Comparison of ENCODE assay signal across 21 mouse cellular contexts in the genomic region with DNA sequence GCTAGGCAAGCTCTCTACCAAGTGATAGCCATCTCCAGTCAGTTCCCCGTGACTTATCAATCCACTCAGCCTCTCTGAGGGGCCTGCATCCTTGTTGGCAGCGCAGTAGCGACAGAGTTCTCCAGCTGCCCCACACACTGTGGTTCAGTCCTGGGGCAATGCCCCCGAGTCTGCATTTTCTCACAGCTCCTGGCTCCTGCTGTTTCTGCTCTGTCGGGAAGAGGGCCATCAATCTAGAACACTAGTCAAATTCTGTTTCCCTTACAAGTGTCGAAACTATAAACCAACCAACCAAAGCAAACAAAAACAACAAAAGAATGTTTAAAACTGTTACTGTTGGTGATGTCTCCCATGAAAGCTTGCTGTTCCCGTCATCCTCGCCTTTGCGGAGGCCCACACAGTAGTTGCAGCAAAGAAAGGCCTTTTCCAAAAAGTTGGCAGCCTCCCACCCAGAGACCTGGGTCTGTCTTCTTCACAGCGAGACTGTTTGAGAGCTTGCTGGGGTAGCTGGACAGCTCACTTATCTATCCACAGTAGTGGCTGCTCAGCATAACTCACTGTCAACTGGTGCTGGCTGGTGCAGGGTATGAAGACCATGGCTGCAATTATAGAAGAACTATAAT.
DNase-seq lines count a peak whose midpoint lies in the region; ATAC-seq and TF ChIP-seq lines count a peak whose summit lies in the region.
"Had no signal": no experiment of that assay in that cellular context is flagged by ENCODE, and none has a peak within 500 bp of the region (broad histone marks: within the 10 kb centered on the region; RNA-seq: fewer than 3 reads in every experiment).

No protein-coding gene starts in this region.

- no peaks in the 10 kb centered on the region for H3K9me3 ChIP-seq in heart, embryonic 11.5 days (replicated peaks; ENCODE audit: control insufficient read depth, low read length)
- no peaks in the 10 kb centered on the region for H3K9me3 ChIP-seq in intestine, embryonic 15.5 days
- no peaks in the 10 kb centered on the region for H3K9me3 ChIP-seq in intestine, postnatal 0 days (ENCODE audit: control insufficient read depth)
- H3K9me3 ChIP-seq: embryonic facial prominence, embryonic 12.5 days; hindbrain, embryonic 15.5 days; limb, embryonic 15.5 days; neural tube, embryonic 12.5 days; stomach, embryonic 15.5 days had no signal

- H3K4me1 ChIP-seq in heart, embryonic 11.5 days (ENCODE audit: control insufficient read depth, insufficient read depth, low read length) = peaks cover 12% of the 10 kb centered on the region; the same call in 1 of the 2 replicates
- H3K4me1 ChIP-seq in heart, adult 2 months (ENCODE audit: control insufficient read depth, insufficient read depth, low read length) = no peaks in the 10 kb centered on the region
- 0 out of 2 replicates have a peak, but pooled peaks cover 11% of the 10 kb centered on the region for H3K4me1 ChIP-seq in intestine, embryonic 15.5 days (replicated peaks)
- H3K4me1 ChIP-seq in intestine, postnatal 0 days (replicated peaks; ENCODE audit: control insufficient read depth, insufficient read depth, low read length) = 0 out of 2 replicates have a peak, but pooled peaks cover 3% of the 10 kb centered on the region
- H3K4me1 ChIP-seq: embryonic facial prominence, embryonic 12.5 days; hindbrain, embryonic 15.5 days; neural tube, embryonic 12.5 days had no signal

- no peak for TF ChIP-seq POLR2A in heart, adult 2 months (IDR thresholded peaks at IDR 0.05; ENCODE audit: insufficient read depth, low read depth, low read length)

- H3K27ac ChIP-seq in heart, embryonic 11.5 days (ENCODE audit: low read depth, low read length) = no peak overlapping the region
- H3K27ac ChIP-seq in heart, adult 2 months = no peak overlapping the region
- H3K27ac ChIP-seq in intestine, embryonic 15.5 days = 0 out of 2 replicates have a peak overlapping the region, but pooled peaks have one; percentile 28
- H3K27ac ChIP-seq in intestine, postnatal 0 days (ENCODE audit: low read depth, low read length) = no peak overlapping the region
- H3K27ac ChIP-seq: embryonic facial prominence, embryonic 12.5 days; gastrocnemius, adult 2 months; hindbrain, embryonic 15.5 days; limb, embryonic 15.5 days; neural tube, embryonic 12.5 days; stomach, embryonic 15.5 days had no signal

- CTCF ChIA-PET in Patski (lab: Charles Lee) = no interaction called here

- H3K27me3 ChIP-seq in heart, embryonic 11.5 days (ENCODE audit: control insufficient read depth, insufficient read depth, low read length) = peaks cover 10% of the 10 kb centered on the region; the same call in 1 of the 2 replicates
- no peaks in the 10 kb centered on the region for H3K27me3 ChIP-seq in heart, adult 2 months (ENCODE audit: control insufficient read depth, insufficient read depth, low read length)
- no peaks in the 10 kb centered on the region for H3K27me3 ChIP-seq in intestine, embryonic 15.5 days (replicated peaks)
- no peaks in the 10 kb centered on the region for H3K27me3 ChIP-seq in intestine, postnatal 0 days (replicated peaks; ENCODE audit: control insufficient read depth, insufficient read depth, low read length)
- H3K27me3 ChIP-seq in Patski = no peaks in the 10 kb centered on the region
- H3K27me3 ChIP-seq: CH12.LX; embryonic facial prominence, embryonic 12.5 days; hindbrain, embryonic 15.5 days; neural tube, embryonic 12.5 days; stomach, embryonic 15.5 days had no signal

- in situ Hi-C loops in Patski (cut with MboI; ENCODE audit: low pct_unique_long_range_greater_than_20kb) = no loop called here

- H3K79me2 ChIP-seq in heart, adult 2 months (replicated peaks; ENCODE audit: control insufficient read depth, insufficient read depth, low read length) = no peaks in the 10 kb centered on the region

- POLR2A ChIA-PET in Patski (lab: Charles Lee) = no interaction called here

- intact Hi-C loops in heart, adult 2 months (cut with DNase I) = no loop called here

- no peaks in the 10 kb centered on the region for H3K36me3 ChIP-seq in heart, embryonic 11.5 days (ENCODE audit: control insufficient read depth, insufficient read depth, low read length)
- H3K36me3 ChIP-seq in heart, adult 2 months (ENCODE audit: control insufficient read depth, insufficient read depth, low read length) = no peaks in the 10 kb centered on the region
- no peaks in the 10 kb centered on the region for H3K36me3 ChIP-seq in intestine, embryonic 15.5 days
- H3K36me3 ChIP-seq in intestine, postnatal 0 days (ENCODE audit: control insufficient read depth, insufficient read depth) = no peaks in the 10 kb centered on the region
- H3K36me3 ChIP-seq: embryonic facial prominence, embryonic 12.5 days; hindbrain, embryonic 15.5 days; limb, embryonic 15.5 days; neural tube, embryonic 12.5 days; stomach, embryonic 15.5 days had no signal

- H3K4me3 ChIP-seq in heart, embryonic 11.5 days (ENCODE audit: low read depth, low read length) = no peak overlapping the region
- no peak overlapping the region for H3K4me3 ChIP-seq in heart, adult 2 months
- no peak overlapping the region for H3K4me3 ChIP-seq in intestine, embryonic 15.5 days (replicated peaks)
- no peak overlapping the region for H3K4me3 ChIP-seq in intestine, postnatal 0 days (ENCODE audit: low read depth, low read length)
- H3K4me3 ChIP-seq: embryonic facial prominence, embryonic 12.5 days; gastrocnemius, adult 2 months; hindbrain, embryonic 15.5 days; limb, embryonic 15.5 days; neural tube, embryonic 12.5 days; stomach, embryonic 15.5 days had no signal

- TF ChIP-seq CTCF in heart, adult 2 months (IDR thresholded peaks at IDR 0.05) = no peak
- TF ChIP-seq CTCF in intestine, postnatal 0 days (IDR thresholded peaks at IDR 0.05; ENCODE audit: low read depth) = no peak
- no peak for TF ChIP-seq CTCF in Patski (IDR thresholded peaks at IDR 0.05)

- 0 out of 2 replicates have a peak, but pooled peaks have one; percentile 46 for ATAC-seq in heart, embryonic 11.5 days (replicated peaks; ENCODE audit: insufficient number of reproducible peaks, low FRiP score, low TSS enrichment)
- no peak for ATAC-seq in intestine, embryonic 15.5 days
- no peak for ATAC-seq in intestine, postnatal 0 days
- ATAC-seq in Patski = peak; percentile 22
- ATAC-seq: forebrain, postnatal 0 days had no signal

- H3K9ac ChIP-seq in heart, embryonic 11.5 days (ENCODE audit: low read depth, low read length) = no peak overlapping the region
- no peak overlapping the region for H3K9ac ChIP-seq in heart, adult 2 months (ENCODE audit: low read depth, low read length)
- no peak overlapping the region for H3K9ac ChIP-seq in intestine, embryonic 15.5 days
- no peak overlapping the region for H3K9ac ChIP-seq in intestine, postnatal 0 days (ENCODE audit: low read depth, low read length)
- H3K9ac ChIP-seq: embryonic facial prominence, embryonic 12.5 days; forebrain, postnatal 0 days; hindbrain, embryonic 15.5 days; limb, embryonic 15.5 days; neural tube, embryonic 12.5 days; stomach, embryonic 15.5 days had no signal

- DNase-seq in heart, adult 2 months = no peak
- no peak for DNase-seq in Patski (ENCODE audit: low read depth, low spot score)
- peak; percentile 84 for DNase-seq in lung, postnatal 10 days
- DNase-seq in urinary bladder, postnatal 25 days (ENCODE audit: low spot score) = no peak
- no peak for DNase-seq in T-cell, adult 2 months (ENCODE audit: low spot score)
- DNase-seq: adrenal gland, postnatal 25 days; cerebellum, adult 2 months; forebrain, postnatal 0 days; gastrocnemius, adult 2 months; kidney, adult 8-10 months; layer of hippocampus, postnatal 36 days; right cerebral cortex, postnatal 14 days had no signal

- peak overlapping the region; percentile 7; the same call in 1 of the 2 replicates for H3K4me2 ChIP-seq in heart, embryonic 11.5 days
- no peak overlapping the region for H3K4me2 ChIP-seq in intestine, embryonic 15.5 days (replicated peaks)
- no peak overlapping the region for H3K4me2 ChIP-seq in intestine, postnatal 0 days (replicated peaks; ENCODE audit: low read depth)
- H3K4me2 ChIP-seq: embryonic facial prominence, embryonic 12.5 days; hindbrain, embryonic 15.5 days; limb, embryonic 15.5 days; neural tube, embryonic 12.5 days; stomach, embryonic 15.5 days had no signal

- TF ChIP-seq EP300 in heart, adult 2 months (IDR thresholded peaks at IDR 0.05; ENCODE audit: insufficient read depth, low read depth, low read length) = no peak

- WGBS in heart, embryonic 11.5 days (ENCODE audit: insufficient replicate concordance) = 28% methylated on average over 10 of the region's 10 CpGs
- 70% methylated on average over 10 of the region's 10 CpGs for WGBS in heart, adult 2 months
- WGBS in intestine, embryonic 15.5 days = 33% methylated on average over 10 of the region's 10 CpGs
- WGBS in intestine, postnatal 0 days = 50% methylated on average over 10 of the region's 10 CpGs

Comparison
In these comparisons a context has a peak if more than half of its experiments do, and no peak if none do; other contexts are left out.
1. ATAC-seq: peak in heart, embryonic 11.5 days (single experiment) and Patski (single experiment); none in intestine, embryonic 15.5 days (single experiment) and intestine, postnatal 0 days (single experiment).